16 mouse cellular contexts compared by ENCODE assay signal in the genomic region with DNA sequence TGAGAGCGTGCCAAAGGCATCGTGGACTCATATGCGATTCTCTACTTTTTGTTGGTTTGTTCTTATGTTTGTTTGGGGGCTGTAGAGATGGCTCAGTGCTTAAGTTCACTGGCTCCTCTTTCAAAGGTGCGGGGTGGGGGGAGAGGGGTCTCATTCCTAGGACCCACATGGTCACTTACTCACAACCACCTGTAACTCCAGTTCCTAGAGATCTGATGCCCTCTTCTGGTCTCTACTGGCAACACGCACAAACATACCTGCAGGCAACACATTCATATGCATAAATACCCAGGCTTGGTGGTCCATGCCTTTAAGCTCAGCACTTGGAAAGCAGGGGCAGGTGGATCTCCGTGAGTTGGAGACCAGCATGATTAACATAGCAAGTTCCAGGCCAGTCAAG.
DNase-seq lines count a peak whose midpoint lies in the region; ATAC-seq and TF ChIP-seq lines count a peak whose summit lies in the region.
"Had no signal": no experiment of that assay in that cellular context is flagged by ENCODE, and none has a peak within 500 bp of the region (broad histone marks: within the 10 kb centered on the region; RNA-seq: fewer than 3 reads in every experiment).

No protein-coding gene starts in this region.

- peak; percentile 34 for TF ChIP-seq CTCF in heart, postnatal 0 days (IDR thresholded peaks at IDR 0.05; ENCODE audit: low read depth)
- TF ChIP-seq CTCF in lung, embryonic 14.5 days (IDR thresholded peaks at IDR 0.05; ENCODE audit: low read depth) = peak; percentile 50

- no peaks in the 10 kb centered on the region for H3K4me1 ChIP-seq in heart, postnatal 0 days (ENCODE audit: control insufficient read depth, insufficient read depth)
- no peaks in the 10 kb centered on the region for H3K4me1 ChIP-seq in lung, embryonic 14.5 days (ENCODE audit: insufficient read depth)
- H3K4me1 ChIP-seq: embryonic facial prominence, embryonic 12.5 days; forebrain, embryonic 12.5 days had no signal

- 82% methylated on average over 6 of the region's 6 CpGs for WGBS in heart, postnatal 0 days
- WGBS in lung, embryonic 14.5 days = 75% methylated on average over 6 of the region's 6 CpGs

- no peak for ATAC-seq in heart, postnatal 0 days (ENCODE audit: insufficient read depth, low read depth)
- no peak for ATAC-seq in lung, embryonic 14.5 days (ENCODE audit: insufficient read depth)
- ATAC-seq: hindbrain, embryonic 16.5 days had no signal

- no peaks in the 10 kb centered on the region for H3K36me3 ChIP-seq in heart, postnatal 0 days (replicated peaks; ENCODE audit: control insufficient read depth, insufficient read depth, low read length)
- H3K36me3 ChIP-seq in lung, embryonic 14.5 days (ENCODE audit: insufficient read depth) = no peaks in the 10 kb centered on the region
- H3K36me3 ChIP-seq: embryonic facial prominence, embryonic 12.5 days; forebrain, embryonic 12.5 days; G1E; limb, embryonic 12.5 days had no signal

- H3K27me3 ChIP-seq in heart, postnatal 0 days (ENCODE audit: control insufficient read depth, insufficient read depth, low read length) = no peaks in the 10 kb centered on the region
- H3K27me3 ChIP-seq in lung, embryonic 14.5 days (ENCODE audit: insufficient read depth, low read length) = no peaks in the 10 kb centered on the region
- H3K27me3 ChIP-seq: embryonic facial prominence, embryonic 12.5 days; forebrain, embryonic 12.5 days; limb, embryonic 12.5 days had no signal

- no peak overlapping the region for H3K9ac ChIP-seq in heart, postnatal 0 days (replicated peaks; ENCODE audit: low read depth, low read length)
- no peak overlapping the region for H3K9ac ChIP-seq in lung, embryonic 14.5 days
- H3K9ac ChIP-seq: embryonic facial prominence, embryonic 12.5 days; forebrain, embryonic 12.5 days; limb, embryonic 12.5 days had no signal

- DNase-seq in heart, postnatal 0 days (ENCODE audit: low spot score) = no peak
- no peak for DNase-seq in heart, adult 8-10 months (ENCODE audit: low spot score)
- DNase-seq in lung, embryonic 14.5 days = no peak
- DNase-seq in lung, postnatal 10 days = no peak
- DNase-seq in ES-CJ7 (ENCODE audit: low read depth, low spot score) = peak; percentile 34
- DNase-seq in induced T-regulatory cell, adult 2 months (ENCODE audit: low read depth) = peak; percentile 5
- DNase-seq in adrenal gland, postnatal 4 days (ENCODE audit: low spot score in 2 of 2) = no peak
- DNase-seq: cerebellum, adult 9-10 months; kidney, postnatal 10 days; layer of hippocampus, postnatal 36 days; thymus, postnatal 36 days had no signal

- no peak overlapping the region for H3K4me2 ChIP-seq in heart, postnatal 0 days (ENCODE audit: low read depth, low read length)
- H3K4me2 ChIP-seq in lung, embryonic 14.5 days = no peak overlapping the region
- H3K4me2 ChIP-seq: embryonic facial prominence, embryonic 12.5 days; forebrain, embryonic 12.5 days; limb, embryonic 12.5 days had no signal

- no peak for TF ChIP-seq EP300 in heart, postnatal 0 days (IDR thresholded peaks at IDR 0.05; ENCODE audit: low read depth)

- no peak overlapping the region for H3K4me3 ChIP-seq in heart, postnatal 0 days (ENCODE audit: low read depth, low read length)
- H3K4me3 ChIP-seq in lung, embryonic 14.5 days (ENCODE audit: low read depth, low read length) = no peak overlapping the region
- H3K4me3 ChIP-seq: embryonic facial prominence, embryonic 12.5 days; forebrain, embryonic 12.5 days; limb, embryonic 12.5 days had no signal

- no peaks in the 10 kb centered on the region for H3K9me3 ChIP-seq in heart, postnatal 0 days (replicated peaks; ENCODE audit: control insufficient read depth, low read length)
- H3K9me3 ChIP-seq in lung, embryonic 14.5 days (ENCODE audit: low read depth, low read length) = no peaks in the 10 kb centered on the region
- H3K9me3 ChIP-seq: forebrain, embryonic 12.5 days had no signal

- H3K27ac ChIP-seq in heart, postnatal 0 days (ENCODE audit: low read depth) = no peak overlapping the region
- H3K27ac ChIP-seq in lung, embryonic 14.5 days (ENCODE audit: low read depth) = no peak overlapping the region
- H3K27ac ChIP-seq: embryonic facial prominence, embryonic 12.5 days; forebrain, embryonic 12.5 days; limb, embryonic 12.5 days had no signal

Comparison
In these comparisons a context has a peak if more than half of its experiments do, and no peak if none do; other contexts are left out.
1. DNase-seq: peak in ES-CJ7 (single experiment) and induced T-regulatory cell, adult 2 months (single experiment); none in heart, postnatal 0 days (single experiment), heart, adult 8-10 months (single experiment), lung, embryonic 14.5 days (single experiment), lung, postnatal 10 days (single experiment) and adrenal gland, postnatal 4 days (0 of 2).